Mouse (Mus musculus): ENCODE data around the gene Gm5800. TPM values are rescaled to one million over a fixed set of nuclear protein-coding genes. Genes with fewer than 3 reads are reported as not detected.
A peak's percentile ranks its signal among the peaks of the same experiment; 100 is the strongest.
"Not testable (repeated sequence)": the region's sequence is repeated elsewhere in the genome, so short reads cannot be mapped to it uniquely, and the experiment has no call there.

The Gm5800 gene
- polyA plus RNA-seq (2015; fragmentation: Nextera tagmentation; extraction: Ambion mirVana), result not detected in 2 replicates

- no peaks in the 10 kb centered on the region for H3K27me3 ChIP-seq
- no peak within 1 kb of the TSS for H3K27ac ChIP-seq
- no peak within 1 kb of the TSS for H3K4me3 ChIP-seq
- 60% methylated on average over 1 of the region's 1 CpGs for WGBS
- no peaks in the 10 kb centered on the region for H3K36me3 ChIP-seq
- H3K4me2 ChIP-seq, result no peak within 1 kb of the TSS
- no peaks in the 10 kb centered on the region for H3K4me1 ChIP-seq (replicated peaks)
- no peaks in the 10 kb centered on the region for H3K9me3 ChIP-seq
- no peak within 1 kb of the TSS for H3K9ac ChIP-seq
- ATAC-seq (ENCODE audit: low FRiP score), result no peak
Measured at GRCm38 (mm10) chr14:51717083-51717482, at the start of gene Gm5800. TSS of gene Gm5800 (minus strand) at chr14:51717183.

GRCm38 (mm10) chr14:51755944-51756343, 39.0 kb upstream of the Gm5800 start:
- H3K27me3 ChIP-seq, result no peaks in the 10 kb centered on the region
- ATAC-seq (ENCODE audit: low FRiP score), result no peak
- no peaks in the 10 kb centered on the region for H3K4me1 ChIP-seq (replicated peaks)
- no peaks in the 10 kb centered on the region for H3K36me3 ChIP-seq
- no peaks in the 10 kb centered on the region for H3K9me3 ChIP-seq
- no peak overlapping the region for H3K27ac ChIP-seq
- H3K4me3 ChIP-seq, result no peak overlapping the region
- no peak overlapping the region for H3K4me2 ChIP-seq
- WGBS, result 67% methylated on average over 2 of the region's 2 CpGs
- no peak overlapping the region for H3K9ac ChIP-seq

- Histone ChIP-seq H3K9me3 (no peaks in the 10 kb centered on the region), H3K27me3 (peaks cover 55% of the 10 kb centered on the region), H3K9ac (peak overlapping the region; percentile 49; the same call in 1 of the 2 replicates), H3K4me3 (peak overlapping the region; percentile 37), H3K4me1 (replicated peaks) (peaks cover 28% of the 10 kb centered on the region), H3K4me2 (peak overlapping the region; percentile 62), H3K27ac (no peak overlapping the region), H3K36me3 (no peaks in the 10 kb centered on the region)
- WGBS, result under 1% methylated on average over 42 of the region's 42 CpGs
- 0 out of 2 replicates have a peak, but pooled peaks have one; percentile 46 for ATAC-seq (ENCODE audit: low FRiP score)
Measured at GRCm38 (mm10) chr14:51740347-51741170, 23.6 kb upstream of the Gm5800 start.

GRCm38 (mm10) chr14:51739150-51739993, 22.4 kb upstream of the Gm5800 start:
- Histone ChIP-seq H3K9ac (no peak overlapping the region), H3K4me2 (peak overlapping the region; percentile 62), H3K4me3 (peak overlapping the region; percentile 35), H3K4me1 (replicated peaks) (peaks cover 28% of the 10 kb centered on the region), H3K27me3 (peaks cover 55% of the 10 kb centered on the region), H3K9me3 (no peaks in the 10 kb centered on the region), H3K27ac (no peak overlapping the region), H3K36me3 (no peaks in the 10 kb centered on the region)
- under 1% methylated on average over 23 of the region's 24 CpGs for WGBS
- peak; percentile 57; the same call in 1 of the 2 replicates for ATAC-seq (ENCODE audit: low FRiP score)

- Histone ChIP-seq H3K4me3 (peak overlapping the region; percentile 35), H3K27me3 (peaks cover 55% of the 10 kb centered on the region), H3K9ac (0 out of 2 replicates have a peak overlapping the region, but pooled peaks have one; percentile 13), H3K9me3 (no peaks in the 10 kb centered on the region), H3K4me2 (peak overlapping the region; percentile 62), H3K27ac (no peak overlapping the region), H3K36me3 (no peaks in the 10 kb centered on the region), H3K4me1 (replicated peaks) (peaks cover 28% of the 10 kb centered on the region)
- ATAC-seq (ENCODE audit: low FRiP score), result peak; percentile 59; the same call in 1 of the 2 replicates
- 2% methylated on average over 29 of the region's 29 CpGs for WGBS
Measured at GRCm38 (mm10) chr14:51738411-51739149, 21.6 kb upstream of the Gm5800 start.

GRCm38 (mm10) chr14:51737967-51738366, 21.0 kb upstream of the Gm5800 start:
- no peak overlapping the region for H3K9ac ChIP-seq
- no peaks in the 10 kb centered on the region for H3K9me3 ChIP-seq
- peaks cover 55% of the 10 kb centered on the region for H3K27me3 ChIP-seq
- no peak for ATAC-seq (ENCODE audit: low FRiP score)
- H3K4me2 ChIP-seq, result no peak overlapping the region
- peaks cover 28% of the 10 kb centered on the region for H3K4me1 ChIP-seq (replicated peaks)
- no peak overlapping the region for H3K4me3 ChIP-seq
- no peak overlapping the region for H3K27ac ChIP-seq
- 15% methylated on average over 12 of the region's 12 CpGs for WGBS
- H3K36me3 ChIP-seq, result no peaks in the 10 kb centered on the region

GRCm38 (mm10) chr14:51695368-51695767, 21.6 kb downstream of the Gm5800 start, which contains the start of gene Gm17079:
TSS of gene Gm17079 (minus strand) at chr14:51695468.
- H3K27ac ChIP-seq; H3K36me3 ChIP-seq; H3K4me3 ChIP-seq; H3K9ac ChIP-seq; H3K27me3 ChIP-seq; H3K9me3 ChIP-seq; H3K4me1 ChIP-seq (replicated peaks); H3K4me2 ChIP-seq; ATAC-seq (ENCODE audit: low FRiP score): not testable (repeated sequence)
- WGBS, result 89% methylated on average over 2 of the region's 2 CpGs

- Histone ChIP-seq H3K4me3 (no peak overlapping the region), H3K4me2 (no peak overlapping the region), H3K9me3 (no peaks in the 10 kb centered on the region), H3K9ac (no peak overlapping the region), H3K27ac (no peak overlapping the region), H3K4me1 (replicated peaks) (no peaks in the 10 kb centered on the region), H3K27me3 (no peaks in the 10 kb centered on the region), H3K36me3 (no peaks in the 10 kb centered on the region)
- no peak for ATAC-seq (ENCODE audit: low FRiP score)
- WGBS, result 91% methylated on average over 5 of the region's 5 CpGs
Measured at GRCm38 (mm10) chr14:51677269-51677668, 39.7 kb downstream of the Gm5800 start.

Other genes starting within 250 kb of the Gm5800 start
- not detected in 2 replicates for gene Gm5622, start 164.4 kb downstream of the Gm5800 start, polyA plus RNA-seq (2015; fragmentation: Nextera tagmentation; extraction: Ambion mirVana)
- not detected in 2 replicates for gene Gm17175, start 143.1 kb downstream of the Gm5800 start, polyA plus RNA-seq (2015; fragmentation: Nextera tagmentation; extraction: Ambion mirVana)
- not detected in 2 replicates for gene Gm17174, start 125.0 kb downstream of the Gm5800 start, polyA plus RNA-seq (2015; fragmentation: Nextera tagmentation; extraction: Ambion mirVana)
- not detected in 2 replicates for gene Gm17078, start 105.9 kb downstream of the Gm5800 start, polyA plus RNA-seq (2015; fragmentation: Nextera tagmentation; extraction: Ambion mirVana)
- not detected in 2 replicates for gene Gm4181, start 81.5 kb downstream of the Gm5800 start, polyA plus RNA-seq (2015; fragmentation: Nextera tagmentation; extraction: Ambion mirVana)
- not detected in 2 replicates for gene Gm17079, start 21.7 kb downstream of the Gm5800 start, polyA plus RNA-seq (2015; fragmentation: Nextera tagmentation; extraction: Ambion mirVana)
- not detected in 2 replicates for gene Ang4, start 56.4 kb upstream of the Gm5800 start, polyA plus RNA-seq (2015; fragmentation: Nextera tagmentation; extraction: Ambion mirVana)
- gene AY358078, start 82.9 kb upstream of the Gm5800 start, polyA plus RNA-seq (2015; fragmentation: Nextera tagmentation; extraction: Ambion mirVana), result not detected in 2 replicates
- gene Ear6, start 136.5 kb upstream of the Gm5800 start, polyA plus RNA-seq (2015; fragmentation: Nextera tagmentation; extraction: Ambion mirVana), result not detected in 2 replicates
- 82.5 and 86.0 TPM in 2 replicates for gene Mettl17, start 167.7 kb upstream of the Gm5800 start, polyA plus RNA-seq (2015; fragmentation: Nextera tagmentation; extraction: Ambion mirVana)
- 1.7 and 1.8 TPM in 2 replicates for gene Slc39a2, start 175.7 kb upstream of the Gm5800 start, polyA plus RNA-seq (2015; fragmentation: Nextera tagmentation; extraction: Ambion mirVana)
- 108 and 144 TPM in 2 replicates for gene Ndrg2, start 197.0 kb upstream of the Gm5800 start, polyA plus RNA-seq (2015; fragmentation: Nextera tagmentation; extraction: Ambion mirVana)
- gene Tppp2, start 201.2 kb upstream of the Gm5800 start, polyA plus RNA-seq (2015; fragmentation: Nextera tagmentation; extraction: Ambion mirVana), result not detected in 2 replicates
- gene Rnase13, start 205.6 kb upstream of the Gm5800 start, polyA plus RNA-seq (2015; fragmentation: Nextera tagmentation; extraction: Ambion mirVana), result not detected in 2 replicates

Data from hindbrain, embryonic 13.5 days (tissue).